Mouse (Mus musculus): ENCODE measurements at regions not wholly inside any gene's neighbourhood (a gene's known extent, or its start where the extent isn't known, plus 50 kb on each side); places are given as distances from the start of the nearest gene placed in this dataset.

GRCm38 (mm10) chr8:86318531-86318930 is 262.0 kb downstream of the Abcc12 start:
- TF ChIP-seq CTCF (conservative IDR thresholded peaks at IDR 0.05; ENCODE audit: low read length) (no peak), NANOG (IDR thresholded peaks at IDR 0.05; ENCODE audit: borderline replicate concordance, low read length) (no peak), POU5F1 (IDR thresholded peaks at IDR 0.05; ENCODE audit: borderline replicate concordance, low read length) (no peak)

All from E14TG2a.4 (cell line).